Mouse (Mus musculus): ENCODE measurements at regions not wholly inside any gene's neighbourhood (a gene's known extent, or its start where the extent isn't known, plus 50 kb on each side); places are given as distances from the start of the nearest gene placed in this dataset.

GRCm38 (mm10) chr2:48465483-48465882, 348.4 kb upstream of the Acvr2a start:
- DNase-seq: no peak

- DNase-seq: no peak
Measured at GRCm38 (mm10) chr2:48468895-48469294, 345.0 kb upstream of the Acvr2a start.

GRCm38 (mm10) chr2:48469357-48469756, 344.6 kb upstream of the Acvr2a start:
- no peak for DNase-seq

GRCm38 (mm10) chr2:48473102-48473501, 340.8 kb upstream of the Acvr2a start:
- no peak for DNase-seq

GRCm38 (mm10) chr2:48474642-48475041, 339.3 kb upstream of the Acvr2a start:
- DNase-seq: no peak

GRCm38 (mm10) chr2:48476777-48477176, 337.1 kb upstream of the Acvr2a start:
- no peak for DNase-seq

GRCm38 (mm10) chr2:48477336-48477735, 336.6 kb upstream of the Acvr2a start:
- no peak for DNase-seq

GRCm38 (mm10) chr2:48479601-48480000, 334.3 kb upstream of the Acvr2a start:
- peak; percentile 55 for DNase-seq

- DNase-seq: no peak
Measured at GRCm38 (mm10) chr2:48480428-48481191, 333.3 kb upstream of the Acvr2a start.

GRCm38 (mm10) chr2:48481209-48481742, 332.6 kb upstream of the Acvr2a start:
- DNase-seq: no peak

GRCm38 (mm10) chr2:48493574-48493973, 320.3 kb upstream of the Acvr2a start:
- no peak for DNase-seq

GRCm38 (mm10) chr2:48494065-48494464, 319.8 kb upstream of the Acvr2a start:
- no peak for DNase-seq

GRCm38 (mm10) chr2:48494632-48495031, 319.3 kb upstream of the Acvr2a start:
- no peak for DNase-seq

- DNase-seq: no peak
Measured at GRCm38 (mm10) chr2:48498047-48498723, 315.7 kb upstream of the Acvr2a start.

- no peak for DNase-seq
Measured at GRCm38 (mm10) chr2:48499396-48499795, 314.5 kb upstream of the Acvr2a start.

- no peak for DNase-seq
Measured at GRCm38 (mm10) chr2:48501387-48501786, 312.5 kb upstream of the Acvr2a start.

GRCm38 (mm10) chr2:48513848-48514247, 300.1 kb upstream of the Acvr2a start:
- DNase-seq: no peak

GRCm38 (mm10) chr2:48519838-48520404, 294.0 kb upstream of the Acvr2a start:
- DNase-seq: no peak

- no peak for DNase-seq
Measured at GRCm38 (mm10) chr2:48520535-48520971, 293.4 kb upstream of the Acvr2a start.

- no peak for DNase-seq
Measured at GRCm38 (mm10) chr2:48535453-48535852, 278.5 kb upstream of the Acvr2a start.

GRCm38 (mm10) chr2:48536930-48537329, 277.0 kb upstream of the Acvr2a start:
- no peak for DNase-seq

- no peak for DNase-seq
Measured at GRCm38 (mm10) chr2:48538668-48539341, 275.1 kb upstream of the Acvr2a start.

Measured in adrenal gland, adult 2 months (tissue).